Mouse (Mus musculus): ENCODE results near the gene Igfbp3. TPM values are rescaled to one million over a fixed set of nuclear protein-coding genes. Genes with fewer than 3 reads are reported as not detected.

The Igfbp3 gene
- 23.7 and 45.9 TPM in 2 replicates for polyA plus RNA-seq (2015; fragmentation: Nextera tagmentation; extraction: Ambion mirVana)

DNA sequence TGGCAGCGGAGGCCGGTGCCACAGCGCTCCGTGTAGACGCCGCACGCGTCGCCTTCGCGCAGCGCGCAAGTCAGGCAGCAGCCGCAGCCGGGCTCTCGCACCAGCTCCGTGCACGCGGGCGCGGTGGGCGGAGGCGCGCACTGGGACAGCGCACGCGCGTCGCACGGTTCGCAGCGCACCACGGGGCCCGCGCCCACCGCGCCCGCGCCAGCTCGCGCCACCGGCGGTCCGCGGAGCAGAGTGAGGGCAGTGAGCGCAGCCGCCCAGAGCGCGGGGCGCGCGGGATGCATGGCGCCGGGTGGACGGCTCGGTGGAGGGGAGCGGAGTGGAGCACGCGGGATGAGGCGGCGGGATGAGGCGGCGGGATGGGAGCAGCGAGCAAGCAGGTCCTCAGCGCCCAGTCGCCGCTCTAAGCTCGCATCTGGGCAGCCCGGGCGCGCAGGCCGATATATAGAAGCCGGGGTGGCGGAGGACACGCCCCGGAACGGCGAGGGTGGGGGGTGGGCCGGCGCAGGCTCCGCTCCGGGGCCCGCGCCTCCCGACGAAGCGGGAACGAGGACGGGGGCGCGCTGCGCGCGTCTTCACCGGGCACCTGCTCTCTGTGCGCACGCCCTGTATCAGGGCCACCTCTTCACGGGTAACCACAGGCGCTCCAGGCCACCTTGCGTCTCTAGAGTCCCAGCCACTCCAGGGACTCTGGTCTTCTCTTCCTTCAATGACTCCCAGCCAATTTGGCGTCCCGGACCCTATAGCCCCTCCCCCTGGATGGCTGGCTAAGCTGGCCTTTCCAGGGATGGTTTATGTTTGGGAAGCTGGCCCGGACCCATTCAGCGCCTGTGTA is at the start of gene Igfbp3:
Gene Igfbp3 (minus strand): TSS at position 423 of the 841 bp plus-strand sequence.
- DNase-seq (ENCODE audit: low spot score) (peak; percentile 30), ATAC-seq (peak; percentile 69)
- Histone ChIP-seq H3K36me3 (ENCODE audit: insufficient read depth, low read length) (no peaks in the 10 kb centered on the region), H3K9ac (replicated peaks; ENCODE audit: low read depth) (peak within 1 kb of the TSS; percentile 13; the same call in 1 of the 2 replicates), H3K27me3 (replicated peaks; ENCODE audit: insufficient read depth, low read length) (peaks cover 15% of the 10 kb centered on the region), H3K4me1 (ENCODE audit: insufficient read depth, low read depth, low read length) (0 out of 2 replicates have a peak, but pooled peaks cover 6% of the 10 kb centered on the region), H3K27ac (ENCODE audit: low read length) (no peak within 1 kb of the TSS), H3K4me2 (replicated peaks; ENCODE audit: low read depth, low read length) (peak within 1 kb of the TSS; percentile 76), H3K4me3 (ENCODE audit: low read depth, low read length) (peak within 1 kb of the TSS; percentile 53), H3K9me3 (ENCODE audit: low read length) (no peaks in the 10 kb centered on the region)
- TF ChIP-seq CTCF (IDR thresholded peaks at IDR 0.05), result no peak
- no peak for TF ChIP-seq EP300 (IDR thresholded peaks at IDR 0.05)
- 2% methylated on average over 62 of the region's 104 CpGs for WGBS

DNA sequence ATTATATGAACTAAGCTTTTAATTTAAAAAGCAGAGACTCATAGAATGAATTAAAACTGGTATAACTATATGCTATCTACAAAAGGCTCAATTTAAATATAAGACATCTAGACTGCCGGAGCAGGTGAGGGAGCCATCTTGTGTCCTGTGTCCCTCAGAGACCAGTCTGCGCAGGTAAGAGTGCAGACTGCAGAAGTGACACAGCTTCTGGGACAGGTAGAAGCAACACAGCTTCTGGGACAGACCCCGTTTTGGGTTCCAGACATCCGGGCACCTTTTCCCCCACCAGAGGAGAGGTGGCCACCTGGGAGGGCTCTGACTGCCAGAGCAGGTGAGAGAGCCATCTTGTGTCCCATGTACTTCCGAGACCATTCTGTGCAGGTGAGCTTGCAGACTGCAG is 37.1 kb upstream of the Igfbp3 start:
- H3K27me3 ChIP-seq (replicated peaks; ENCODE audit: insufficient read depth, low read length), result no peaks in the 10 kb centered on the region
- H3K4me1 ChIP-seq (ENCODE audit: insufficient read depth, low read depth, low read length), result no peaks in the 10 kb centered on the region
- 85% methylated on average over 5 of the region's 5 CpGs for WGBS
- H3K36me3 ChIP-seq (ENCODE audit: insufficient read depth, low read length), result no peaks in the 10 kb centered on the region
- no peak for TF ChIP-seq CTCF (IDR thresholded peaks at IDR 0.05)
- H3K4me3 ChIP-seq (ENCODE audit: low read depth, low read length), result no peak overlapping the region
- H3K4me2 ChIP-seq (replicated peaks; ENCODE audit: low read depth, low read length), result no peak overlapping the region
- no peaks in the 10 kb centered on the region for H3K9me3 ChIP-seq (ENCODE audit: low read length)
- H3K9ac ChIP-seq (replicated peaks; ENCODE audit: low read depth), result no peak overlapping the region
- DNase-seq (ENCODE audit: low spot score) (no peak), ATAC-seq (no peak)
- H3K27ac ChIP-seq (ENCODE audit: low read length), result no peak overlapping the region

DNA sequence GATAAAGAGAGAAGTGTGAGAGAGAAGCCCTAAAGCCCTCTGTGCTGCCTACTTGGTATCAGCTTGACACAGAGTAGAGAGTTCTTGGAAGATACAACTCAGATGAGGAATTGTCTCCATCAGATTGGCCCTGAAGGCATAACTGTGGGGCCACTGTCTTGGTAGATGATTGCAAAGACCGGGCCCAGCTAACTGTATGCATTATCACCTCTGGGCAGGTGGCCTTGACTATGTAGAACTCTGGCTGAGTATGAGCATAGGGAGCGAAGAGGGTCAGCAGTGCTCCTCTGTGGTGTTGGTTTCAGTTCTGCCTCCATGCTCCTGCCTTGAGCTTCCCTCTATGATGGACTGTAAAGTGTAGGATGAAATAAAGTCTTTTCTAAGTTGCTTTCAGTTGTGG is 36.7 kb upstream of the Igfbp3 start:
- no peak for DNase-seq (ENCODE audit: low spot score)
- Histone ChIP-seq H3K4me3 (ENCODE audit: low read depth, low read length) (no peak overlapping the region), H3K27me3 (replicated peaks; ENCODE audit: insufficient read depth, low read length) (no peaks in the 10 kb centered on the region), H3K27ac (ENCODE audit: low read length) (no peak overlapping the region), H3K9me3 (ENCODE audit: low read length) (no peaks in the 10 kb centered on the region), H3K4me2 (replicated peaks; ENCODE audit: low read depth, low read length) (no peak overlapping the region), H3K36me3 (ENCODE audit: insufficient read depth, low read length) (no peaks in the 10 kb centered on the region), H3K4me1 (ENCODE audit: insufficient read depth, low read depth, low read length) (no peaks in the 10 kb centered on the region), H3K9ac (replicated peaks; ENCODE audit: low read depth) (no peak overlapping the region)
- TF ChIP-seq CTCF (IDR thresholded peaks at IDR 0.05) (no peak), EP300 (IDR thresholded peaks at IDR 0.05) (no peak)
- no peak for ATAC-seq
- 71% methylated on average over 2 of the region's 2 CpGs for WGBS

DNA sequence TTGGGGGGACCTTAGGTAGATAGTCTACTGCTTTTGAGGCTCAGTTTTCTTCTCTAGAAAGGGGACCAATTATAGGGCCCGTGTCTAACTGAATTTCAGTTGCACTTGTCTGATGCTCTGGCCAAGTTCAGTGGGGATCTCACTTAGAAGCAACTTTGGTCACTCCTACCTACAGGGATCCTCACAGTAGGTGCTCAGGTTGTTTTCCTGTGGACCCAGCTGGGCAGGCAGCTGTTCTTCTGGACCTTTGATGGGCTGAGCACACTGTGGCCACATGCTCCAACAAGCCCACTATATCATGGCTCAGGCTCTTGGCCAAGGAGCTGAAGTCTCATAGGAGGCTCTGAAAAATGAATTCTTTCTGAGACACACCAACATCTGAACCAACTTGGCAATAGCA is 31.1 kb upstream of the Igfbp3 start:
- no peak overlapping the region for H3K27ac ChIP-seq (ENCODE audit: low read length)
- no peak overlapping the region for H3K4me2 ChIP-seq (replicated peaks; ENCODE audit: low read depth, low read length)
- no peak for ATAC-seq
- WGBS, result 74% methylated on average over 1 of the region's 1 CpGs
- no peaks in the 10 kb centered on the region for H3K9me3 ChIP-seq (ENCODE audit: low read length)
- no peak overlapping the region for H3K9ac ChIP-seq (replicated peaks; ENCODE audit: low read depth)
- TF ChIP-seq EP300 (IDR thresholded peaks at IDR 0.05) (no peak), CTCF (IDR thresholded peaks at IDR 0.05) (no peak)
- DNase-seq (ENCODE audit: low spot score), result no peak
- H3K36me3 ChIP-seq (ENCODE audit: insufficient read depth, low read length), result no peaks in the 10 kb centered on the region
- H3K4me3 ChIP-seq (ENCODE audit: low read depth, low read length), result no peak overlapping the region
- H3K4me1 ChIP-seq (ENCODE audit: insufficient read depth, low read depth, low read length), result no peaks in the 10 kb centered on the region
- no peaks in the 10 kb centered on the region for H3K27me3 ChIP-seq (replicated peaks; ENCODE audit: insufficient read depth, low read length)

DNA sequence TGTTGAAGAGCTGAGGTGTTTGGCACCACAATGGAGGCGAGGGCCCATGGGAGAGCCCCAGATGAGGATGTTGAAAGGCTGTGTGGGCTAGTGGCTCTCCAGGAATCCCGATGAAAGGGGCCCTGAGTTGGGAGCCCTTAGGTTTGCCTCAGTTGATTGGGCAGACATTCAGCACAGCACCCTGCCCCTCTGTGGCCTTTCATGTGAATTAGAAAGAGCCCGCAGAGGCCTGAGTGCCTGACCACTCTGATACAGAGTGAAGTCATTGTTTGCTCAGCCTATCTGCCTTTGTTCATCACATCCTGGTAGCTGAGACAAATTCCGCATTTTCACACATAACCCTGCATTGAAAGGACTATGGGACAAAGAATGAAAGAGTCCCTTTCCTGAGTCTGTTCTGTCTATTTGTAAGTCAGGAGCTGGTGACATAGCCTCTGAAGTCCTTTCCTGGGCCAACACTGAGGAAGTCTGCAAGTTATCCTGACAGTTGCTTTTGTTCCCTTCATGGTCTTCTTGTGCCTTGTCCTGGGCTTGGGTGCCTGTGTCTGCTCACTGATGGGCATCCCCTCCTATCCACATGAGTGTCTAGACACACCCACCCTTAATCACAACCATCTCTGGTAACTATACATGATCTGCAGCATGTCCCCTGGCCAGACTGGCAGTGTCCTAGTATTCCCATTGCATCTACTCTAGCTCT is 25.5 kb upstream of the Igfbp3 start:
- Histone ChIP-seq H3K27ac (ENCODE audit: low read length) (no peak overlapping the region), H3K9me3 (ENCODE audit: low read length) (no peaks in the 10 kb centered on the region), H3K27me3 (replicated peaks; ENCODE audit: insufficient read depth, low read length) (no peaks in the 10 kb centered on the region), H3K36me3 (ENCODE audit: insufficient read depth, low read length) (no peaks in the 10 kb centered on the region), H3K9ac (replicated peaks; ENCODE audit: low read depth) (no peak overlapping the region), H3K4me3 (ENCODE audit: low read depth, low read length) (no peak overlapping the region), H3K4me2 (replicated peaks; ENCODE audit: low read depth, low read length) (no peak overlapping the region), H3K4me1 (ENCODE audit: insufficient read depth, low read depth, low read length) (no peaks in the 10 kb centered on the region)
- ATAC-seq (no peak), DNase-seq (ENCODE audit: low spot score) (no peak)
- TF ChIP-seq CTCF (IDR thresholded peaks at IDR 0.05), result no peak
- TF ChIP-seq EP300 (IDR thresholded peaks at IDR 0.05), result no peak
- WGBS, result 58% methylated on average over 4 of the region's 4 CpGs

DNA sequence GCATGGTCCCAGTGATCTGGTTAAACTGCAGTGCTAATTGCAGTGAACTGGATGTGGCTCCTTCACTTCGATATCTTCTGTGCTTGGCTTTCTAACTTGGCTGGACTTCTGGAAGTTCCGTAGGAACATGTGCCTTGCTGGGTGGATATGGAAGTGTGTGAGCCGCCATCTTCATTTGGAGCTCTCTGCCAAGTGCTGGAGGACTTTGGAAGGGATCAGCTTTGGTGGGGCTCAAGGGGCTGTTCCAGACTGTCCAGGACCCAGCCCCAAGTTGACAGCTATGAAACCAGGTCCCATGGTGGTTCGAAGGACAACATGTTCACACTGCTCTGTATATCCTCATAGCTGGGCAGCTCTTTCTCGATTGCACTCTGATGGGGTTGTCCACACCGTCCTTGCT is 24.8 kb upstream of the Igfbp3 start:
- no peak for ATAC-seq
- no peaks in the 10 kb centered on the region for H3K36me3 ChIP-seq (ENCODE audit: insufficient read depth, low read length)

More for the DNA sequence above, 24.8 kb upstream of the Igfbp3 start:
- Histone ChIP-seq H3K27ac (ENCODE audit: low read length) (no peak overlapping the region), H3K27me3 (replicated peaks; ENCODE audit: insufficient read depth, low read length) (no peaks in the 10 kb centered on the region), H3K4me3 (ENCODE audit: low read depth, low read length) (no peak overlapping the region), H3K9me3 (ENCODE audit: low read length) (no peaks in the 10 kb centered on the region), H3K4me1 (ENCODE audit: insufficient read depth, low read depth, low read length) (no peaks in the 10 kb centered on the region), H3K4me2 (replicated peaks; ENCODE audit: low read depth, low read length) (no peak overlapping the region), H3K9ac (replicated peaks; ENCODE audit: low read depth) (no peak overlapping the region)
- TF ChIP-seq EP300 (IDR thresholded peaks at IDR 0.05) (no peak), CTCF (IDR thresholded peaks at IDR 0.05) (no peak)
- DNase-seq (ENCODE audit: low spot score), result no peak
- 92% methylated on average over 6 of the region's 6 CpGs for WGBS

Data from lung, postnatal 0 days (tissue).